Mouse (Mus musculus): ENCODE data around the gene Cped1. TPM values are rescaled to one million over a fixed set of nuclear protein-coding genes. Genes with fewer than 3 reads are reported as not detected.

The Cped1 gene
- polyA plus RNA-seq, 1 experiment from 2014 or later: 4.9 TPM

DNA sequence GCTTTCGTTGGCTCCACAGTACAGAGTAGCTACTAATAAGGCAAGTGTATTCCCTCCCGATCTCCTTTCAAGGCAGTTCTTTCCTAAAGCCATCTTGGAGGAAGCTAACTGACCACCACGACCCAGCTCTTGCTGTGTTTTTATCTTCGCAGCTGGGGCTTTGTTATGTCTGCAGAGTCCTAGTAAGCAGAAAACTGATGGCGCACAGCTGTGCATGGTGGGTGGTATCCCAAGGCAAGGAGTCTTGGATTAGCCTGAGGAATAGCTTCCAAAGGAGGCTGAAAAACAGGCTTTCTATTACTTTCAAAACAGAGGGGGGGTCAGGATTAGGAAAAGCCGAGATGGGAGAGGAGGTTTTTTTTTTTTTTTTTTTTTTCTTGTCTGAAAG, 17.5 kb downstream of the Cped1 start:
- WGBS: 6% methylated on average over 6 of the region's 6 CpGs
- DNase-seq (no peak), ATAC-seq (ENCODE audit: low FRiP score, low TSS enrichment) (no peak)
- no peak overlapping the region for H3K9ac ChIP-seq (replicated peaks; ENCODE audit: low read length)
- H3K27me3 ChIP-seq (ENCODE audit: control insufficient read depth, insufficient read depth, low read length): no peaks in the 10 kb centered on the region; the same call in 1 of the 2 replicates
- H3K4me3 ChIP-seq (replicated peaks; ENCODE audit: low read depth, low read length): no peak overlapping the region
- 0 out of 2 replicates have a peak, but pooled peaks cover 6% of the 10 kb centered on the region for H3K4me1 ChIP-seq (ENCODE audit: control insufficient read depth, insufficient read depth, low read length)
- no peaks in the 10 kb centered on the region for H3K36me3 ChIP-seq (ENCODE audit: control insufficient read depth, insufficient read depth, low read length)
- H3K9me3 ChIP-seq (ENCODE audit: control insufficient read depth, low read length): no peaks in the 10 kb centered on the region
- H3K4me2 ChIP-seq (ENCODE audit: low read length): peak overlapping the region; percentile 17; the same call in 1 of the 2 replicates
- no peak overlapping the region for H3K27ac ChIP-seq (replicated peaks; ENCODE audit: low read depth, low read length)

DNA sequence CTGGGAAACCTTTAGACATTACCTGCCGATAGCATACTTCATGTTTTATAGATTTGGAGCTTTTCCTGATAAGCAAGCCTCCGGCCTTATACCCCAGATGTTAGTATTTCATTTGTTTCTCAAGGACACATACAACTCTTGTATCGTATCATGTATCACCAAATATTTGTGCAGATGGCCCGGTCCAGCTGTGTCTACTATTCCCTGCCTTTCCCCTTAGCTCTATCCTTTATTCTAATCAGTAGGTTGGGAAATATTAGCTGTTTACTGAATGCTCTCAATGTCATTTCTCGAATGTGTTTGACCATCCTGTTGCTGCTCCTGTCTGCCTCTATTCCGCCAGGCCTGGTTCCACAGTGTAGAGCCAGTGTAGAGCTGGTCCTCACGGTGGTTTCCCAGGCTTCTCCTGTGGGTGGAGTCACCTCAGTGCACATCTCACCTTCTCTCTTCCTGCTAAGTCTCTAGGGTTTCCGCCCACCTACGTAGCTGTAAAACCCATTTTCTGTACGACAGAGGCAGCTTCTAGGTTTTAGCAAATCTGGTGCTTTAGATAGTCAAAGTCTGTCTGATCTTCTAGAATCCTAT, 18.3 kb downstream of the Cped1 start:
- Histone ChIP-seq H3K9ac (replicated peaks; ENCODE audit: low read length) (no peak overlapping the region), H3K27ac (replicated peaks; ENCODE audit: low read depth, low read length) (no peak overlapping the region), H3K27me3 (ENCODE audit: control insufficient read depth, insufficient read depth, low read length) (no peaks in the 10 kb centered on the region; the same call in 1 of the 2 replicates), H3K4me3 (replicated peaks; ENCODE audit: low read depth, low read length) (no peak overlapping the region), H3K36me3 (ENCODE audit: control insufficient read depth, insufficient read depth, low read length) (no peaks in the 10 kb centered on the region), H3K4me2 (ENCODE audit: low read length) (no peak overlapping the region), H3K9me3 (ENCODE audit: control insufficient read depth, low read length) (no peaks in the 10 kb centered on the region), H3K4me1 (ENCODE audit: control insufficient read depth, insufficient read depth, low read length) (0 out of 2 replicates have a peak, but pooled peaks cover 6% of the 10 kb centered on the region)
- DNase-seq (no peak), ATAC-seq (ENCODE audit: low FRiP score, low TSS enrichment) (no peak)
- 89% methylated on average over 10 of the region's 10 CpGs for WGBS

DNA sequence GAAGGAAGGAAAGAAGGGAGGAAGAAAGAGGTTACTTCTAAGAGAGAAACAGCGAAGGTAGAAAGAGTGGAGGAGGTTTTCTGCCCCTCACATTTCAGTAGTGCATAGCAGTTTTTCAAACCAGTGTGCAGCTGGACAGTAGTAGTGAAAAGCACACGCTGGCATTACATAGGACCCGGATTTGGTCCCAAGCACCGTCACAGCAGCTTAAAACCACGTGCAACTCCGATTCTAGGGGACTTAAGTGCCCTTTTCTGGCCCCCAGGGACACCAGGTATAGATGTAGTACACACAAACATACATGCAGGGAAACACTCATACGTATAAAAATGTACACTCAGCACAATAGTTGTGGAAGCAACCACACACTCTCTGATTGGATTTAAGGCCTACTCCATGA, 22.6 kb downstream of the Cped1 start:
- 93% methylated on average over 7 of the region's 7 CpGs for WGBS
- Histone ChIP-seq H3K4me1 (ENCODE audit: control insufficient read depth, insufficient read depth, low read length) (no peaks in the 10 kb centered on the region), H3K27me3 (ENCODE audit: control insufficient read depth, insufficient read depth, low read length) (no peaks in the 10 kb centered on the region; the same call in 1 of the 2 replicates), H3K4me2 (ENCODE audit: low read length) (no peak overlapping the region), H3K4me3 (replicated peaks; ENCODE audit: low read depth, low read length) (no peak overlapping the region), H3K9ac (replicated peaks; ENCODE audit: low read length) (no peak overlapping the region), H3K36me3 (ENCODE audit: control insufficient read depth, insufficient read depth, low read length) (no peaks in the 10 kb centered on the region), H3K9me3 (ENCODE audit: control insufficient read depth, low read length) (no peaks in the 10 kb centered on the region), H3K27ac (replicated peaks; ENCODE audit: low read depth, low read length) (no peak overlapping the region)
- DNase-seq: no peak
- ATAC-seq (ENCODE audit: low FRiP score, low TSS enrichment): no peak

DNA sequence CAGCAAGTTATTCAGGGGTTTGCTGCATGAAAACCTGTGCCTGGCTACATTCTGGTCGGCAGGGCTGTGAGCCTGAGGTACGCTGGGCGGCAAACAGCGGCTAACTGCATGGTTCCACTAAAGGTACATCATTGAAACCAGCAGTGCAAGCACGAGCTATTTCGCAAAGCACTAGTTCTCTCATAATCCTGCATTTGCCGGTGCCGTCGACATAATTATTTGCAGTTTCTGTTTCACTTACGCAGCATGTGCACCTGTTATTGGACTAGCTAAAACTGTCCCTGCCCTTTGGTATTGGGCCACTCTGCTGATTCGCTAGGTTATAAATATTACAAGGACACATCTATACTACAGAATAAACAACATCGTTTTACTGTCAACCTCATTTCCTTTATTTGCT, 24.5 kb downstream of the Cped1 start:
- WGBS: 90% methylated on average over 12 of the region's 12 CpGs
- Histone ChIP-seq H3K27ac (replicated peaks; ENCODE audit: low read depth, low read length) (no peak overlapping the region), H3K4me3 (replicated peaks; ENCODE audit: low read depth, low read length) (no peak overlapping the region), H3K4me2 (ENCODE audit: low read length) (no peak overlapping the region), H3K27me3 (ENCODE audit: control insufficient read depth, insufficient read depth, low read length) (no peaks in the 10 kb centered on the region), H3K36me3 (ENCODE audit: control insufficient read depth, insufficient read depth, low read length) (no peaks in the 10 kb centered on the region), H3K9ac (replicated peaks; ENCODE audit: low read length) (no peak overlapping the region), H3K9me3 (ENCODE audit: control insufficient read depth, low read length) (no peaks in the 10 kb centered on the region), H3K4me1 (ENCODE audit: control insufficient read depth, insufficient read depth, low read length) (no peaks in the 10 kb centered on the region)
- DNase-seq (no peak), ATAC-seq (ENCODE audit: low FRiP score, low TSS enrichment) (no peak)

DNA sequence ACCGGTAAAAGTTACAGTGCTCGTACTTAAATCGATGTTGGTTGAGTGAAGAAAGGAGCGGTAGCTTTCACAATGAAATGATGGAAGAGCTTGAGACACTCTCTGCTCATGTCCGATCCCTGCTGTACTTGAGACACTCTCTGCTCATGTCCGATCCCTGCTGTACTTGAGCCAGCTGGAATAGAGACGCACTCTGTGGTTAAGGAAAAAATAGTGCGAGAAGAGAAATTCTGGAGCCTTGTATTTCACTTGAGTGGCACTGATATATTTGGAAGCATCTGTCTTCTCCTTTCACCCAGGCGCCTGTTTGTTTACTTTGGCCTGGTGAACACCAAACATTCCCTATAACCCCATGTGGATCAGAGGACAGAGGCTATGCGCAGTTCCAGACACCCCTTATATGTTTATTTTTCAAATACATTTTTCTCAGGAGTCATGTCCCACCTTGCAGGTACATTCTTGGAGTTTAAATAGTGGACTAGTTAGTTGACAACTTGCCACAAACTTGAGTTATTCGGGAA, 25.1 kb downstream of the Cped1 start:
- Histone ChIP-seq H3K9ac (replicated peaks; ENCODE audit: low read length) (no peak overlapping the region), H3K27ac (replicated peaks; ENCODE audit: low read depth, low read length) (no peak overlapping the region), H3K9me3 (ENCODE audit: control insufficient read depth, low read length) (no peaks in the 10 kb centered on the region), H3K4me1 (ENCODE audit: control insufficient read depth, insufficient read depth, low read length) (no peaks in the 10 kb centered on the region), H3K27me3 (ENCODE audit: control insufficient read depth, insufficient read depth, low read length) (no peaks in the 10 kb centered on the region), H3K4me3 (replicated peaks; ENCODE audit: low read depth, low read length) (no peak overlapping the region), H3K36me3 (ENCODE audit: control insufficient read depth, insufficient read depth, low read length) (no peaks in the 10 kb centered on the region), H3K4me2 (ENCODE audit: low read length) (no peak overlapping the region)
- no peak for DNase-seq
- WGBS: 95% methylated on average over 11 of the region's 11 CpGs
- no peak for ATAC-seq (ENCODE audit: low FRiP score, low TSS enrichment)

DNA sequence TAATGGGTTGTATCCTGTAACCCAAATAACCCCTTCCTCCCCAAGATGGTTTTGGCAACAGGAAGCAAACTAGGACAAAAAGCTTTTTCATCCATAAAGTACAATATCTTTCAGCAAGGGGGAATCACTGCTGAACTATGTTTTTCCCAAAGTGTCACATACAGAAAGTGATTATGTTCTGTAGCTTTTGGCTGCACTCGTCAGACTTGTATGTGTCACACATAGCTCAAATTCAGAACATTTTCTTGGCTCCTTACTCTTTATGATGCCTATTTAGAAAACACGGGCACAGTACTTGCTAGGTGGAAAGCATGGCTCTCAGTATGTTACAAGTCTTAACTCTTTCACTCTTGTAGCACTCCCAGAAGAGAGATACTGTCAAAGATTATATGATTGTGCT, 25.8 kb downstream of the Cped1 start:
- H3K4me2 ChIP-seq (ENCODE audit: low read length): no peak overlapping the region
- H3K27me3 ChIP-seq (ENCODE audit: control insufficient read depth, insufficient read depth, low read length): no peaks in the 10 kb centered on the region
- ATAC-seq (ENCODE audit: low FRiP score, low TSS enrichment) (no peak), DNase-seq (no peak)
- H3K4me1 ChIP-seq (ENCODE audit: control insufficient read depth, insufficient read depth, low read length): no peaks in the 10 kb centered on the region
- H3K9ac ChIP-seq (replicated peaks; ENCODE audit: low read length): no peak overlapping the region
- H3K36me3 ChIP-seq (ENCODE audit: control insufficient read depth, insufficient read depth, low read length): no peaks in the 10 kb centered on the region
- H3K4me3 ChIP-seq (replicated peaks; ENCODE audit: low read depth, low read length): no peak overlapping the region
- WGBS: 86% methylated on average over 2 of the region's 2 CpGs
- no peak overlapping the region for H3K27ac ChIP-seq (replicated peaks; ENCODE audit: low read depth, low read length)
- H3K9me3 ChIP-seq (ENCODE audit: control insufficient read depth, low read length): no peaks in the 10 kb centered on the region

DNA sequence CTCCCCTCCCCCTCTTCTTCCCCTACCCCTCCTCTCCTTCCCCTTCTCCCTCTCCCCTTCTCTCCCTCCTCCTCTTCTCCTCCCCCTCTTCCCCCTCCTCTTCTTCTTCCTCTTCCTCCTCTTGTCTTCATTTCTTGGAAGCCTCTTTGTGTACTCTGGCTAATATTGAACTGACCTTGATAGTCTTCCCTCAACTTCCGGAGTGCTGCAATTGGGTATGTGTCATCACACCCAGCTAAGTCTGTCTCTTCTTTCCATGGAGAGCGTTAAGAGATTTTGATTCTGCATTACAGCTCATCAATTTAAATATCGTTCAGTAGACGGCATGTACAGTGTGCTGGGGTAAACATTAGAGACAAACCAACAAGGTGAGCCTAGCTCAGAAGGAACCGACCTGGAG, 26.4 kb downstream of the Cped1 start:
- 85% methylated on average over 5 of the region's 5 CpGs for WGBS
- Histone ChIP-seq H3K9ac (replicated peaks; ENCODE audit: low read length) (no peak overlapping the region), H3K36me3 (ENCODE audit: control insufficient read depth, insufficient read depth, low read length) (no peaks in the 10 kb centered on the region), H3K27me3 (ENCODE audit: control insufficient read depth, insufficient read depth, low read length) (no peaks in the 10 kb centered on the region), H3K9me3 (ENCODE audit: control insufficient read depth, low read length) (no peaks in the 10 kb centered on the region), H3K4me2 (ENCODE audit: low read length) (no peak overlapping the region), H3K27ac (replicated peaks; ENCODE audit: low read depth, low read length) (no peak overlapping the region), H3K4me1 (ENCODE audit: control insufficient read depth, insufficient read depth, low read length) (no peaks in the 10 kb centered on the region), H3K4me3 (replicated peaks; ENCODE audit: low read depth, low read length) (no peak overlapping the region)
- ATAC-seq (ENCODE audit: low FRiP score, low TSS enrichment): no peak
- no peak for DNase-seq

DNA sequence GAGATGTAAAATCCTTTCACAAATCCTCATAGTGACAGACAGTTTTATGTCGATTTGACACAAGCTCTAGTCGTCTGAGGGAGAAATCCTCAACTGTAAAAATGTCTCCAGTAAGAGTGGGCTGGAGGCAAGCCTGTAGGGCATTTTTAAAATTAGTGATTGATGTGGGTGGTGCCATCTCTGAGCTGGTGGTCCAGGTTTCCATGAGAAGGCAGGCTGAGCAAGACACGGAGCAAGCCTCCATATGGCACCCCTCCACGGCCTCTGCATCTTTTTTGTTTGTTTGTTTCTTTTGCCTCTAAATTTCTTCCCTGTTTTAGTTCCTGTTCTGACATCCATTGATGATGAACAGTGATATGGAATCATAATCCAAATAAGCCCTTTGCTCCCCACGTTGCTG, 26.8 kb downstream of the Cped1 start:
- no peak overlapping the region for H3K9ac ChIP-seq (replicated peaks; ENCODE audit: low read length)
- ATAC-seq (ENCODE audit: low FRiP score, low TSS enrichment) (no peak), DNase-seq (no peak)
- no peaks in the 10 kb centered on the region for H3K36me3 ChIP-seq (ENCODE audit: control insufficient read depth, insufficient read depth, low read length)
- H3K27me3 ChIP-seq (ENCODE audit: control insufficient read depth, insufficient read depth, low read length): no peaks in the 10 kb centered on the region
- WGBS: 85% methylated on average over 5 of the region's 5 CpGs
- H3K4me2 ChIP-seq (ENCODE audit: low read length): no peak overlapping the region
- H3K4me3 ChIP-seq (replicated peaks; ENCODE audit: low read depth, low read length): no peak overlapping the region
- no peaks in the 10 kb centered on the region for H3K4me1 ChIP-seq (ENCODE audit: control insufficient read depth, insufficient read depth, low read length)
- no peaks in the 10 kb centered on the region for H3K9me3 ChIP-seq (ENCODE audit: control insufficient read depth, low read length)
- no peak overlapping the region for H3K27ac ChIP-seq (replicated peaks; ENCODE audit: low read depth, low read length)

DNA sequence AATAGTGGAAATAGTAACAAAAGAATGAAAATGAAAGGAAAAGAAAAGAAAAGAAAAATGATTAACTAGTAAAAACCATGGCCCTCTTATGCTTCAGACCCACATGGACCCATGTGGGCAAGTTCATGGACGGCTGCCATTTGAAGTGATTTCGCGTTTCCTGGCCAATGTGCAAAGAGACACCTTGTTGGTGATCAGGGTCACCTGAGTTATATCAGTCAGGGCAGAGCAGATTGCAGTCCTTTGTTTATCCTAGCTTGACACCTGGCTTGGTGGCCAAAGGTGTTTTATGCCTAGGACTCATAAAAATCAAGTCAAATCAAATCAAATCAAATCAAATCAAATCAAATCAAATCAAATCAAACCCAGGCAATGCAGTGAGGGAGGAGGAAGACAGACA, 27.7 kb downstream of the Cped1 start:
- Histone ChIP-seq H3K36me3 (ENCODE audit: control insufficient read depth, insufficient read depth, low read length) (no peaks in the 10 kb centered on the region), H3K9me3 (ENCODE audit: control insufficient read depth, low read length) (no peaks in the 10 kb centered on the region), H3K27me3 (ENCODE audit: control insufficient read depth, insufficient read depth, low read length) (no peaks in the 10 kb centered on the region), H3K27ac (replicated peaks; ENCODE audit: low read depth, low read length) (no peak overlapping the region), H3K4me3 (replicated peaks; ENCODE audit: low read depth, low read length) (no peak overlapping the region), H3K4me2 (ENCODE audit: low read length) (no peak overlapping the region), H3K4me1 (ENCODE audit: control insufficient read depth, insufficient read depth, low read length) (no peaks in the 10 kb centered on the region), H3K9ac (replicated peaks; ENCODE audit: low read length) (no peak overlapping the region)
- no peak for DNase-seq
- no peak for ATAC-seq (ENCODE audit: low FRiP score, low TSS enrichment)
- 97% methylated on average over 3 of the region's 3 CpGs for WGBS
